ENCODE assay signal across 26 mouse cellular contexts in the genomic region with DNA sequence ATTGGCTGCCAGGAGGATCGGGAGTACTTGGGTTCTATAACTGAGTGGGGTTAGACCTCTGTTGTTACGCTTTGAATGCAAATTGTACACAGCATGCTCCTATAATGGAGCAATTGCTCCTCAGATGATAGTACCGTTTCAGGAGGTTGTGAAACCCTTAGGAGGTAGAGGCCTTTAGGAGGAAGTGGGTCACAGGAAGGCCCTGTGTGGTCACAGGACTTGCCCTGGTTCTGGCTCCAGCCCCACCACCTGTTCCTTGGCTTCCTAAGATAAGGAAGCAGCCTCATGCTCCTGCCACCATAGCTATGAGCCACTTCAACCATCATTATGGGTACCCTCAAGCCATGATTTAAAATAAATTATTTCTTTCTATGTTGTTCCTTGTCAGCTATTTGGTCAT. TPM values are rescaled to one million over a fixed set of nuclear protein-coding genes. Genes with fewer than 3 reads are reported as not detected.
DNase-seq lines count a peak whose midpoint lies in the region; ATAC-seq and TF ChIP-seq lines count a peak whose summit lies in the region.
"Had no signal": no experiment of that assay in that cellular context is flagged by ENCODE, and none has a peak within 500 bp of the region (broad histone marks: within the 10 kb centered on the region; RNA-seq: fewer than 3 reads in every experiment).

No protein-coding gene starts in this region.

- no peak overlapping the region for H3K9ac ChIP-seq in hindbrain, embryonic 16.5 days (ENCODE audit: low read depth, low read length)
- H3K9ac ChIP-seq: embryonic facial prominence, embryonic 12.5 days; forebrain, embryonic 13.5 days; forebrain, embryonic 15.5 days; forebrain, postnatal 0 days had no signal

- H3K27ac ChIP-seq in thymus, adult 2 months (ENCODE audit: control insufficient read depth, insufficient read depth, low read length), result no peak overlapping the region
- no peak overlapping the region for H3K27ac ChIP-seq in hindbrain, embryonic 16.5 days (ENCODE audit: low read depth, low read length)
- H3K27ac ChIP-seq: embryonic facial prominence, embryonic 10.5 days; embryonic facial prominence, embryonic 12.5 days; forebrain, embryonic 13.5 days; forebrain, embryonic 15.5 days had no signal

- DNase-seq in 416B (ENCODE audit: low read depth), result peak; percentile 77
- no peak for DNase-seq in thymus, adult 2 months
- DNase-seq in gastrocnemius, postnatal 14 days, result no peak
- no peak for DNase-seq in embryo, embryonic 9.5 days (ENCODE audit: extremely low spot score)
- DNase-seq: adrenal gland, adult 8-10 months; adrenal gland, postnatal 14 days; adrenal gland, postnatal 36 days; cerebellum, adult 11-12 months; cerebellum, adult 2 months; cerebellum, adult 9-10 months; cerebellum, postnatal 10 days; cerebellum, postnatal 25 days; embryo, embryonic 11 days; forebrain, postnatal 0 days had no signal

- 68% methylated on average over 3 of the region's 3 CpGs for WGBS in thymus, adult 2 months
- 90% methylated on average over 3 of the region's 3 CpGs for WGBS in hindbrain, embryonic 16.5 days

- intact Hi-C loops in gastrocnemius, postnatal 14 days (cut with DNase I; ENCODE audit: low total_unique reads), result no loop called here

- H3K4me3 ChIP-seq in thymus, adult 2 months (ENCODE audit: control insufficient read depth, insufficient read depth, low read length), result no peak overlapping the region
- no peak overlapping the region for H3K4me3 ChIP-seq in hindbrain, embryonic 16.5 days (ENCODE audit: low read length)
- H3K4me3 ChIP-seq: embryonic facial prominence, embryonic 10.5 days; embryonic facial prominence, embryonic 12.5 days; forebrain, embryonic 13.5 days; forebrain, embryonic 15.5 days had no signal

- no peaks in the 10 kb centered on the region for H3K36me3 ChIP-seq in thymus, adult 2 months (ENCODE audit: control insufficient read depth, insufficient read depth, low read length)
- H3K36me3 ChIP-seq in hindbrain, embryonic 16.5 days (ENCODE audit: control insufficient read depth, insufficient read depth, low read length), result no peaks in the 10 kb centered on the region
- H3K36me3 ChIP-seq: embryonic facial prominence, embryonic 10.5 days; embryonic facial prominence, embryonic 12.5 days; forebrain, embryonic 15.5 days had no signal

- ATAC-seq in common myeloid progenitor, adult 5-6 weeks (replicated peaks; ENCODE audit: low read depth, poor library complexity, severe bottlenecking), result peak; percentile 84
- ATAC-seq in hematopoietic stem cell, adult 5-6 weeks (replicated peaks in 1 of 2; ENCODE audit: insufficient read depth in 1 of 2, low FRiP score in 2 of 2, low TSS enrichment in 1 of 2, low read depth in 1 of 2, poor library complexity in 2 of 2, severe bottlenecking in 2 of 2), result peak; percentile 71 to 80
- ATAC-seq in megakaryocyte progenitor cell, adult 5-6 weeks (replicated peaks; ENCODE audit: poor library complexity), result peak; percentile 92
- no peak for ATAC-seq in hindbrain, embryonic 16.5 days
- ATAC-seq: activated CD4-positive, CD25-positive, alpha-beta regulatory T cell, adult 4 months; forebrain, embryonic 13.5 days; forebrain, embryonic 15.5 days; forebrain, postnatal 0 days; Patski had no signal

- TF ChIP-seq POLR2A in thymus, adult 2 months (IDR thresholded peaks at IDR 0.05; ENCODE audit: control insufficient read depth, extremely low read depth, insufficient read depth, low read length, poor library complexity), result no peak

- TF ChIP-seq CTCF in thymus, adult 2 months (IDR thresholded peaks at IDR 0.05; ENCODE audit: borderline replicate concordance, control insufficient read depth, extremely low read depth, insufficient read depth, low read length, poor library complexity), result no peak

- H3K9me3 ChIP-seq in hindbrain, embryonic 16.5 days (ENCODE audit: control insufficient read depth, low read length), result no peaks in the 10 kb centered on the region
- H3K9me3 ChIP-seq: embryonic facial prominence, embryonic 10.5 days; embryonic facial prominence, embryonic 12.5 days; forebrain, embryonic 13.5 days; forebrain, embryonic 15.5 days had no signal

- no peaks in the 10 kb centered on the region for H3K27me3 ChIP-seq in thymus, adult 2 months (ENCODE audit: control insufficient read depth, insufficient read depth, low read length)
- no peaks in the 10 kb centered on the region; the same call in 1 of the 2 replicates for H3K27me3 ChIP-seq in hindbrain, embryonic 16.5 days (replicated peaks; ENCODE audit: control insufficient read depth, insufficient read depth, low read length)
- H3K27me3 ChIP-seq: forebrain, embryonic 15.5 days had no signal

- no peak overlapping the region for H3K4me2 ChIP-seq in hindbrain, embryonic 16.5 days (ENCODE audit: low read length)
- H3K4me2 ChIP-seq: embryonic facial prominence, embryonic 12.5 days; forebrain, embryonic 13.5 days; forebrain, embryonic 15.5 days had no signal

- no peaks in the 10 kb centered on the region for H3K4me1 ChIP-seq in thymus, adult 2 months (replicated peaks; ENCODE audit: control insufficient read depth, insufficient read depth, low read length)
- H3K4me1 ChIP-seq in hindbrain, embryonic 16.5 days (ENCODE audit: control insufficient read depth, insufficient read depth, low read depth, low read length), result no peaks in the 10 kb centered on the region
- H3K4me1 ChIP-seq: embryonic facial prominence, embryonic 10.5 days; embryonic facial prominence, embryonic 12.5 days; forebrain, embryonic 13.5 days; forebrain, embryonic 15.5 days had no signal

RNA-seq across cellular contexts. Expression of a gene that starts 12.3 kb away (rescaled TPM):
- total RNA-seq in common myeloid progenitor, adult 5-6 weeks (2017), result 65.2 and 80.3 TPM in 2 replicates
- total RNA-seq in hematopoietic stem cell, adult 5-6 weeks (2017), result 52.8 and 81.4 TPM in 2 replicates
- total RNA-seq in megakaryocyte progenitor cell, adult 5-6 weeks (2015), result 222 and 226 TPM in 2 replicates
- 86.1 and 92.0 TPM in 2 replicates for total RNA-seq in megakaryocyte progenitor cell, adult 5-6 weeks (2017)
- polyA plus RNA-seq in thymus, adult 2 months (2012; rRNA removed), result 157 and 194 TPM in 2 replicates
- polyA plus RNA-seq in hindbrain, embryonic 16.5 days (2015; fragmentation: Nextera tagmentation; extraction: Ambion mirVana), result 133 and 138 TPM in 2 replicates
- 10 to 100 TPM; 39.5 to 50.3 TPM for total RNA-seq in gastrocnemius, postnatal 14 days (2021)

RNA-seq across cellular contexts. Expression of a gene that starts 35.2 kb away (rescaled TPM):
- total RNA-seq in common myeloid progenitor, adult 5-6 weeks (2017), result 1.4 and 2.7 TPM in 2 replicates
- total RNA-seq in hematopoietic stem cell, adult 5-6 weeks (2017), result 3.4 and 3.6 TPM in 2 replicates
- 0.10 and 1.6 TPM in 2 replicates for total RNA-seq in megakaryocyte progenitor cell, adult 5-6 weeks (2015)
- total RNA-seq in megakaryocyte progenitor cell, adult 5-6 weeks (2017), result 0.21 and 0.41 TPM in 2 replicates
- 16.2 and 17.2 TPM in 2 replicates for polyA plus RNA-seq in thymus, adult 2 months (2012; rRNA removed)
- 5.6 and 6.1 TPM in 2 replicates for polyA plus RNA-seq in hindbrain, embryonic 16.5 days (2015; fragmentation: Nextera tagmentation; extraction: Ambion mirVana)
- total RNA-seq in gastrocnemius, postnatal 14 days (2021), result under 1 TPM; 0.14 to 0.18 TPM

RNA-seq across cellular contexts. Expression of a gene that starts 54.9 kb away (rescaled TPM):
- total RNA-seq in common myeloid progenitor, adult 5-6 weeks (2017), result not detected in 2 replicates
- not detected in 2 replicates for total RNA-seq in hematopoietic stem cell, adult 5-6 weeks (2017)
- total RNA-seq in megakaryocyte progenitor cell, adult 5-6 weeks (2015), result not detected in 2 replicates
- total RNA-seq in megakaryocyte progenitor cell, adult 5-6 weeks (2017), result not detected in 2 replicates
- 0.22 and 0.40 TPM in 2 replicates for polyA plus RNA-seq in thymus, adult 2 months (2012; rRNA removed)
- polyA plus RNA-seq in hindbrain, embryonic 16.5 days (2015; fragmentation: Nextera tagmentation; extraction: Ambion mirVana), result 0.49 and 0.56 TPM in 2 replicates
- total RNA-seq in gastrocnemius, postnatal 14 days (2021), result not detected
- total RNA-seq: adrenal gland, postnatal 36 days had no signal
- polyA plus RNA-seq: activated CD4-positive, CD25-positive, alpha-beta regulatory T cell, adult 4 months; C2C12; embryonic facial prominence, embryonic 10.5 days; embryonic facial prominence, embryonic 14.5 days; Patski had no signal
